Mouse (Mus musculus) lung, adult 18-20 months (tissue): Measurements from ENCODE around the gene Myo1b.

Experiments used
- DNase-seq, 2 experiments: peaks; one replicate each; pipeline ENCODE4 v3.0.0; 2022; ENCODE audit warnings: mixed read lengths in 2 of 2

Gene Myo1b

DNA sequence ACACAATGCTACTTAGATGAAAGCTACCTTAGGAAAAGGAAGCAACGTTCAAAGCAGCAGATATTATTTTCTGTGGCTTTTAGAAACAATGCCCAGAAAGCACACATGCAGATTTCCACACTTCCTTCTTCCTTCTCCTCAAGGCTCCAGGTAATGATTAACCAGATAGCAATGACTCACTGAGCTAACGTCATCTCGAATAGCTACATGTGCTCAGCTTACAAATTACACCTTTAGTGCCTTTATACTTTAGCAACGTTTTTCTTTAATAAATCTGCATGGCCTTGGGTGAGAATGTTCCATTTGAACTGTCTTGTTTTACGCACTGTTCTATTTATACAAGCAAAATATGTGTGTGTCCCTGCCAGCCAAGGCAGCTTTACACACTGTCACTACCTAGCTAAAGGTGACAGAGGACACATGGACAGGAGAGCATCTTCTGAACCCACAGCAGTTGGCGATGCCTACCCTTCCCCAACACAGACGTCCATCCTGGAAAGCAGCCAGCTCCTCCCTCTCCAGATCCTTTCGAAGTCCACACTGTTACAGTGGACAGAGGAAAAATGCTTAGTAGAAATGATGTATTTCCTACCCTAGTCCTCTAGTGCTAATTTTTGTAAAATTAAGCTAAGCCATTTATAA lies 66.2 kb downstream of the Myo1b start:
- peak in 1 of 2 experiments; percentile 67 for DNase-seq

DNA sequence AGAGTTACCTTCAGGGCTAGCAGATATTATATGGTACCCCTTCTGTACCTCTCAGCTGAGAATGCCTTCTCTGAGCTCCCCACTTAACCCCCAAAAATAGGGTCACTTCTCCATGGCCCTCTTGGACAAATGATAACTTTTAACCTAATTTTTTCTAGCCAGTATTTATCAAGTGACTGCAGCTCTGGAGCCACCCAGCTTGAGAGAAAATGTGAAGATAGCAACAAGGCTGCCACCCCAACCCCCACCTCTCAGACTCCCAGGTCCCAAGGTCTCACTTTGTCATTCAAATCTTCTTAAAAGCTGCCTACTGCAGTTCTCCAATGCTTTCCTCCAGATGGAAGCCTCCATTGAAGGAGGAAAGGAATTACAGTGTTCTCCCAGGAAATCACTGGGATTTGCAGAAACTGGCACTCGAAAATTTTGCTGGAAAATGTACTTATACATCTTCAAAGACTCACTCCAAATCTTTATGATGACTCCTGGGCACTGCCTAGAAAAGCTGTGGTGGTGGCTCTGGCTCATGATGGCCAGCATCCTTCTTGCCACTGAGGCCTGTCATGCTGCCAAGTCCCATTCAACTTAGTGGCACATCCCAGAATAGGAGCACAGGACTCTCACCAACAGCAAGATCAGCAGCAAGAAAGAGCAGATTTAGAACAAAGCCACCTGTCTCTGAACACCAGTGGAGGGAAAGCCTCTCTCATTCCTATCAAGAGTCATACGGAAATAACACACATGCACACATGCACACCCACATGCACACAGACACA lies 70.4 kb downstream of the Myo1b start:
- no peak for DNase-seq

DNA sequence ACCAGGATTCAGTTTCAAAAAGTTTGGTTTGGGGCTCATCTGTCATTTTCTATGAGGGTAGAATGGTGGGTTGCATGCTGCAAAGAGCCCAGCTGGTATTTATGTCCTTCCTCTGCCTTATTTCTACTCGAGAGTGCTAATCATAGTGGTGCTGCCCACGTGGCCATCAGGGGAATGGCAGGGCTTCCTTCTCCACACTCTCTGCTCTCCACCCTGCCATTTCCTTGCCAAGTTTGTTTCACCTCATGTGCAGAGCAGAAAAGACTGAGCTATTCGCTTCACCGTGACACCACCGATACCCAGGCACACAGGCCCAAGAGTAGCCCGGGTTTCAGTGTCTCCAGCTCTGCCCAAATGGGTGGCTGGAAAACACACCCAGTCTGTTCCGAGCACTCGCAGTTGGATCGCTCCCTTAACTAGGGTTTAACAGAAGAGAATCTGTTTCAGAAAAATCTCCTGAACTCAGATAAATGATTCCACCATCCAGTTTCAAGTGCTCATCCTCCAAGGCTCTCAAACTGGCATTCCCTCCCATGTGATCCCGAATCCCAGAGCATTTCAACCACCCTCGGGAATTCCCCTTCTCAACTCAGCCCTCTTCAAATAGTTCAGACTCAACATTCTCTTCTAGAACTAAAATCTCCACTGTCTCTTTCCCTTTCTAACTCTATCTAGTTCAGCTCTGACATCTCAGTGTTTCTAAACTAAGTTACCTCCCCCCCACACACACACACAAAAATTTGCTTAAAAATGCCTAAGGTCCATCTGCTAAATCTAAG lies 77.8 kb downstream of the Myo1b start:
- DNase-seq, result peak in 1 of 2 experiments; percentile 48

DNA sequence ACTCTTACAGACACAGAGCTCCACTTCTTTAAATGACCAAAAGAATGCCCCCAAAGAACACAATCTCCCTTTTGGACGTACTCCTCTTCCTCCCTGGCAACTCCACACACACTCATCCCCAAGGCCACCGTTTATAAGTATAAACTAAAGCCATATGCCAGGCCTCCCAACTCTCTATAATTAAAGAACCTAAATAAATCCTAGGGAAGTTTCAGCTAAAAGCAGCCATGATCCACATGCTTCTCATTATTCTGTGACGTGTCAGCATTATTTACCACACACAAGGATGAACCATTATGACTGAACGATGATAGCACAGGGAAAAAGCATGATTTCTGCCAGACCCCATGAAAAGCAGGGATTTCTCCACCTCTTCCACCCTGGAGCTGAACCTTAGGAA lies 78.6 kb downstream of the Myo1b start:
- no peak for DNase-seq

DNA sequence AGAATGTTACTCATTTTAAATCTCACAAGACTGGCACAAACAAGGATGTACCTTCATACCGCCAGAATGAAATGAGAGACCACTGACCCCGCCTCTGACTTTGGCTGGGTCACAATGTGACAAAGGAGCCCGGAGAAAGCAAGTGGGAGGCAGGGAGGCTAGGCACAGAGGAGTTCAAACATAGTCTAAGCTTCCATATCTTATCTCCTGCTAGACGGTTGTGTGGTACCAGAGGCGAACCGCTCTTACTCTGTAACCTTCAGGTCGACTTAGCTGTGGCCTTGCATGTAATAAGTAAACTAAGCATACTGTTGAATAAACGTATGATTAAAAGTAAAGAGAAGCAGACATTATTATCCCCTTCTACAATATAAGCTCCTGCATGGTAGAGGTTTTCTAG lies 80.1 kb downstream of the Myo1b start:
- no peak for DNase-seq

DNA sequence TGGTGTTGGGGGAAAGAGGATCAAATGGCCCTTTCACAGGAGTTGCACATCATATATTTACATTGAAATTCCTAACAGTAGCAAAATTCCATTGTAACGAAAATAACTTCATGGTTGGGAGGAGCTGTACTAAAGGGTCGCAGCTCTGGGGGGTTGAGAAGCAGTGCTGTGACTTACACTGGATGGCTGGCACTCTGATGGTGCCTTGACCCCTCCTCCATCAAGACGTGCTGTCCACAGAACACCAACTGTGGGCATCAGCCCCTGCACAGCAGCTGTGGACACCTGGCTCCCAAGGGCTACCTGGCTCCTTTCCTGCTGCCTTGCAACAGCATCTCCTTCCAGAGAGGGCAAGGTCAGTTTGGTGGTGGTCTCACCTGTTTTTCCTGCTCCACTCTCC lies 81.8 kb downstream of the Myo1b start:
- DNase-seq, result no peak

DNA sequence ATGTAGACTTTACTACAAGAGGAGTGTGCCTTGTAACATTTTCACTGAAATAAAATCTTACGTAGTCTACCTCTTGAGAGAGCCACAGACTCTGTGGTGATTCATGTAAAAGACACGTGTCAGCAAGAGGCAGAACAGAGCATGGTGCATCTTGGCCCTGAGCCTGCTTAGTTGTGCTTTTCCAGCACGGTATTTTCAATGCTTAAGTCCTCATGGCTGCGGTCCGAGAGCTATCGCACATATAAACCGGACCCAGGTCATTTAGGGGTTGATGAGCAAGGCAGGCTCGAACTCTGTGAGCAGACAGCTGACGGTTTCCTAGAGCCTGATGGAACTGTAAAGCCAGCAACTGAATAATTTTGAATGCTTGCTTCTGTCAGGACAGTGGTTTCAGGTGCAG lies 86.5 kb downstream of the Myo1b start:
- no peak for DNase-seq

DNA sequence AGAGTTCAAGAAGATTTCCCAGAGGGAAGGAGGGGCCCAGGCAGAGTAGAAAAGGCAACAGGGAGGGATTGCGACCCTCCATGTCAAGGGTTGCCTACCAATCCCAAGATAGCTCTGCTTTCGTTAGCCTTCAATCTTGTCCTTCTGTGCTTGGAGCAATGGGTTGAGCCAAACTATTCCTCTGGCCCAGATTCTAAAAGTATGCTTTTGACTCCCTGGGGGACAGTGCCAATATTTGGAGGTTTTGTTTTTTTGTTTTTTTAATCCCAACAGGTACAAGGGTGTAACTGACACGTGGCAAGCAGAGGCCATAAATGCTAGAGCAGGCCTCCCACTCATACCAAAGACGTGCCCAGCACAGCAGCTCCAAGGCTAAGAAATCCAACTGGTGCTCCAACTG lies 93.3 kb downstream of the Myo1b start:
- no peak for DNase-seq

DNA sequence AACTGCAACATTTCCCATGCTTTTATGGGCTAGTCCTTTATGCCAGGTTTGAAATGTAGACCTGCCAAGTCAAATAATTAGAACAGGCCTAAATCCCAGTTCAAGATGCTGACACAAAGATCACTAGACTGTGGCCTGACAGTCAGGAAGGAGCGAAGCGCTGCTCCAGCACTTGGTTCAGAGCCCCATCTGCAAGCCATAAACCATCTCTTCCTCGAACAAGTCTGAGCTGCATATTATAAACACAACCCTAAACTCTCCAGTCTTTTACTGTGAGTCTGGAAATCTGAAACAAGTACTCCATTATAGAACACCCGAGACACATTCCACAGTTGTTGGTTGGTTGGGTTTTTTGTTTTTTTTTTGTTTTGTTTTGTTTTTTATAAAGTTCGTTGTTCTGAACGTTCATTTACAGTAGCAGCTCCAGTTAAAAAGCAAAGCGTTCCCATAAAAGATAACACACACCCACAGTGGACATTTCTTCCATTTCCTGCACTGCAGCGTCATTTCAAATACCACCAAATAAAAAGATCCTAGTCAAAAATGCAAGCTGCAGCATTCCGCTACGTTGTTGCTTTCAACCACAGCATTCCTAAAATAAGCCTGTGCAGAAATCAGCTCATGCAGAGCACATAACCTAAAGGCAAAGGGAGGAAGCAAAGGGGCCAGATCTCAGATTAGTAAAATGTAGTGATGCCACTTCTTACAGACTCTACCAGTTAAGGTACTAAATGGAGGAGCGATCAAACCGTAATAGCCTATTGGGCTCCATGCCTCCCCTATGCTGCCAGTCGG lies 94.0 kb downstream of the Myo1b start:
- DNase-seq, result no peak

DNA sequence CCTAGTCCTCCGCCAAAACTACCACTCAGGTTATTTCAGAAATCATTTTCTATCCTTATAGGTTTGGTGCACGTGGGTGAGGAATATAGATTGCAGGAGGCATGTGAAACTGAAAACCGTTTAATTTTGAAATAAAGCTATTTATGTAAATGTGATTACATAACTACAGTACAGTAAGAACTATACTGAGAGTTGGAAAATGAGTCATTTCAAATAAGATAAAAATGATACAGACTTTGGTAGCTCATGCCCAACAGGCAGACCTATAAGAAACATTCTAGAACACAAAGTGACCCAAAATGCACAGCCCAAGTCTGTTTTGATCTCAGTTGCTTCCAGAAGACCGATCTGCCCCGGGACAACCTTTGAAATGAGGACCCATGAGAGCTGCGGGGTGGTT lies 95.4 kb downstream of the Myo1b start:
- DNase-seq, result no peak

DNA sequence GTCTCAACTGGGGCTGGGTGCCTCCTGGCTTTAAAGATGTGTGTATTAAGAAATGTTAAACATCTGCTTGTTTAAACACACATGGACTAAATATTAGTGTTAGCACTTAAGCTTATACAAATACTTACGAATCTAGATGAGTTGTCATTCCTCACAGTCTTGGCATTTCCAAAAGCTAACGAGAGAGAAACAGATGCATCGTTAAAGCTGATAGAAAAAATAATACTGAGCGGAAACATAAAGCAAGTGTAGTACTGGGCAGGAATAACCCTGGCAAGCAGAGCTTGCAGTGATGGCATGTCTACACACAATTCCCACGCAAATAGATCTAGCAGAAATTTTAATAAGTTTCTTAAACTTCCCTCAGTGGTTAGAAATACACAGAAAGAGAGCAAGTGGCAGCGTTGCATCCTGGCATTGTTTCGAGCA lies 95.8 kb downstream of the Myo1b start:
- DNase-seq, result no peak

DNA sequence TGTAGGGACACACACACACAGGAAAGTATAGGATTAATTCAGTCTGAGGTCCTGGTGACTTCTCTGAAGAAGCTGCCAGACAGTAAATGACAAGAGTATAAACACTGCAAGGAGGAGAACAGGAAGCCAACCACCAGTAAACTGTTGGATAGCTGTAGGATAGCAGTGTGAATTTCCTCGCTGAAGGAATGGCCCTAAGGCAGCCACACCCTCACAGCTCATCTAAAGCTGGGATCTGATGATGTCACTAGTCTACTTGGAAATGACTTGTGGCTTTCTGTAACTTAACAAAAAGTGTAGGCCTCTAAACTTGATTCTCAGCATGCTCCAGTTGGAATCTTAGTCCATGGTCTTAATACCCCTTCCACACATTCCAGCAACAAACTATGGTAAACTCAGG lies 100.2 kb downstream of the Myo1b start:
- DNase-seq, result no peak

DNA sequence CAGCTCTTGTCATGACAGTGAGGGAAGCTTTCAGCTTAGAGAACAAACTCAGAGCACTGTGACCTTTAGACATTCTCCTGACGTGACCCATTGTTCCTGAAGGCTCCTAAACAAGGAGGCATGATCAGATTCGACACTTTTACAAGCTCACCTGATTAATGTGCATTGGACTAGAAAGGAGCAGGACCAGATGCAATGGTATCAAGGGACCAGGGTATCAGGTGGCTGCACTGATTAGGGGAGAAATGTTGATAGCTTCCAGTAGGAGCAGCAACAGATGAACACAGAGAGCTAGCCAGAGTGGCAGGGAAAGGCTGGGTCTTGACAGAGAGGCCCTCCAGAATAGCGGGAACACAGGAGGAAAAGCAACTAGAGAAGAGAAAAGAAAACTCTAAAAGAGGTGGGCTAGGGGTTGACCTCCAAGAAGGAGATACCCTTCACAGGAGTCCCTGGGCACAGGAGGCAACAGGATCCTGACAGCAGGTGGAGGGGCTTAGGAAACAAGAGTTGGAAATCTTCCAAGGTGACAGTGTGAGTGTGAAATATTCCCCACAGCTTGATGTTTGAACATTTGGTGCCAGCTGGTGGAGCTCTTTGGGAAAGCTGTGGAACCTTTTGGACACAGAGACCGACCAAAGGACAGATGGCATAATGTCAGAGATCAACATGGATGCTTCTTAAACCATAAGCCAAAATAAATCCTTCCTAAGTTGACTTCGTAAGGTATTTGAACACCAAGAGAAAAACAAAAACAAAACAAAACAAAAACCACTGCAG lies 100.8 kb downstream of the Myo1b start:
- no peak for DNase-seq

DNA sequence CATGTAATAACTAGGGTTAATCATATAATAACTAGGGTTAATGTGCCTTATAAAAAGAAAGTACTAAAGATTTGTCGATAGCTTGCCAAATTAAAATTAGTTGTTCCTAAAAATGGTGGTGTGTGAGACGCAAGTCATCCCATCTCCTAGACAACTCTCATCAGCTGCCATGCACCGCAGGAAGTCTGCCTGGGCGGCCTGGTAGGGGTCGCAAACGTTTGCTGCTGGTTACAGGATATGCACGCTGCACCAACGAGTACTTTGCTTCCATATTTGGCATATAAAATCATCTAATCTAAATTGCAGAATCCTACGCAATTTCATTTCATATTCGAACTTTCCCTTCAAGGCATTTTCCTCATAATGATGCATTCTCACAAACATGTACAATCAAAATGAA lies 107.0 kb downstream of the Myo1b start:
- DNase-seq, result no peak

DNA sequence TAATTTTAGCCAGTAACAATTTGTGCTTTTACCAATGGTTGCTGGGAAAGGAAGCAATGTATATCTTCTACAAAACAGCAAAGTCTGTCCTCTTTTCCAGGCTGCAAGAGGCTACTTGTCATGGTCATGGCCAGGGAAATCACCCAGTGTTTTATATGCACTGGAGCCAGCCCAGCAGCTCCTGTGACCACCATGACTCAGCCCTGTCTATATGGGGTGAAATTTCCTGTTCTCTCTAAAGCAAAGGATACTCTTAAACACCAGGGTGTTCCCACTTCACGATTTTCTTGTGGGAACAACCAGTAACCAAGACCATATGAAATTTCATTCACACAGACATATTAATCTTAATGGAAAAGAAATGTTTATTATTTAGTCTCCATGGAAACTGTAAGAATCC lies 107.6 kb downstream of the Myo1b start:
- DNase-seq, result no peak

DNA sequence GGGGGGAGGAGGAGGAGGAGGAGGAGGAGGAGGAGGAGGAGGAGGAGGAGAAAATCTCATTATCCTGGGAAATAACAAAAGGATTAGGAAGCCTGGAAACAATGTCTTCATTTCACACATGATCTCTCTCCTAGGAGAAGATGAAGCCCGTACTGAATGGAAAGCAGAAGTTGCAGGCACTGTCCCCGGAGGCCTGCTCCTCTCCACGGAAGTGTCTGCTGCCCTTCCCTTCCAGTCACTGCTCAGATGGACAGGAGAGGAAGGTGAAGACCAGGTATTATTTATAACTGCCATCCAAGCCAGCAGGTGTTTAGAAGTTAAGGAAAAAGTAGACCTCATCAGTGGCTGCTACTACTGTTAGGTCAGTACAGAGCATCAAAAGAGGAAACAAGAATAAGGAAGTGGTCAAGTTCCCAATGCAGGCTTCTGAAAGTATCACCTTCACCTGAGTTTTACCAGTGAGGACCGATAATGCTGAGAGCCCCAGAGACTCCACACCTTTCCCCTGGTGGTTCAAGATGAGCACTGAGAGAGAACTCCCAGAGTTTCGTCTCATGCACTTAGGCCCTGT lies 110.7 kb downstream of the Myo1b start:
- no peak for DNase-seq

DNA sequence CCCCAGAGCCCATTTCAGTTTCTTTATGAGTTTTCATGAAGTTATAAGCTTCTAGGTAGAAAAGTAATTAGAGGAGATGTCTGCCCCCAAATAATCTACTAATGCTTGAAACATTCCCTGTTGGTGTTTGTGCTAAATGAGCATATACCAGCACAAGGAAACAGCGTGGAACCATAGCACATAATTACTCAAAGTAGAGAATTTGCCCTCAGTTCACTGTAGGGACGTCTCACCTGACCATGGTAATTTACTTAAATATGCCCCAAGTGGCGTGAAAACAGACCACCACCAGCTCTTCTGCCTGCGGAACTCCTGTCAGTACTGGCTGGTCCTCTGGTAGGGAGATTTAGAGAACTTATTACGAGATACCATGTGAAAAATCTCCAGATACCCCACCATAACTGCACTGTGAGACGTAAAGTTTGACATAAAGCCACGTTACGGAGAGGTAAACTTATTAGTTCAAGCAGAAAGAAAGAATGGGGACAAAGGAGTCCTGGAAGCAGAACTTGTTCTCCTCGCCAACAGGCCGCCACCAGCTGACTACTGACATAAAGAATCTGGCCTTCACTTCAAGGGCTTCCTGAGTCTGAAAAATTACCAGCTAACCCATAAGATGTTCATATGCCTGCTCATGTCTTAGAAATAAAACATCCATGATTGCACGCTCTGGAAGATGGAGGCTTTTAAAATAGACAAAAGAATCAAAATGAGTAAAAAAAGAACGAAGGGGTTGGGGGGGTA lies 111.4 kb downstream of the Myo1b start:
- no peak for DNase-seq

DNA sequence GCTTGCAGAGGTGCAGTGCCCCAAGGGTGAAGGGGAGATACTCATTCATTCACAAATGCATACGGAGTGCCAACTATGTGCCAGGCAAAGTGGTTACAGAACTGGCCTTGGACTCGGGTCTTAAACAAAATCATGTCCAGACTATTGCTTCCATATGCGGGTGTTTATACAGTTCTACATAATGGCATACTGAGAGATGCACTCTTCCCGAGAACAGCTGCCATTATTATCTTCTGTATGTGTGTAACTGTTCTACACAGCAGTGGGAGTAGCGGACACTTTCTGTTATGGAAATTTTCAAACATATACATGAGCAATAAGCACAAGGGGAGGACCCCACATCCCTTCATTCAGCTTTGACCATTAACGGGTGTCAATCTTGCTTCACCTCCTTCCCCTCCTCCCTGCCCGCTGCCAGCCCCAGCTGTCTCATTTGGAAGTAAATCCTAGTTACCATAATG lies 117.8 kb downstream of the Myo1b start:
- DNase-seq, result no peak

DNA sequence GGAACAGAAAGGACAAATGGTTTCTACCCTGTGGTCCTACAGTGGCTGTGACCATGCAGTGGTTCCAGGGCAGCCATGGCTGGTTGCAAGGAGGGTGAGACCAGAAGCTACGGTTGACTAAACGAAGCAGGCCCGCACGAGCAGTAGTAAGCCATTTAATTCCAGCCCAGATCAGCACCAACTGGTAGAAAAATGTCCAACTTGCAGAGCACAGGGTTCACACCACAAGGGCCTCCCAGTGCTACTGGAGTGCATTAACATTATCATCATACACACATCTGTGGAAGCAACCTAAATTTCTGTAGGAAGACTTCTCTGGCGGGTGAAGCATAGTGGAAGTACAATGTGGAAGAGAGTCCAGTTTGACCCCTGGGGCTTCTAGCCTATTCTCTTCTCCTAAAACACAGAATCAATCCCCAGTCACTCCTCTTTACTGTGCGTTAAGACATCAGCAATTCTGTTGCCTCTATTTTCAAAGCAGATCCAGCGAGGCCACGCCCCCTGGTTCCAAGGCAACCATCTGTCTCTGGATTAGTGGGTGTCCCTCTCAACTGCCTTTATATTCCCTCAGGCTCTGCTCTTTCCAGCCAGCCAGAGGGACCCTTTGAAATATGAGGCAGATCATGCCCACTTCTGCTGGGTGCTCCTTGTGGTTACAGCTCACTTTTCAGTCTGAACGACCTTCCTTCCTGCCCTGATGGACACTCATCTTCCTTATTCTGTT lies 120.1 kb downstream of the Myo1b start:
- DNase-seq, result no peak

DNA sequence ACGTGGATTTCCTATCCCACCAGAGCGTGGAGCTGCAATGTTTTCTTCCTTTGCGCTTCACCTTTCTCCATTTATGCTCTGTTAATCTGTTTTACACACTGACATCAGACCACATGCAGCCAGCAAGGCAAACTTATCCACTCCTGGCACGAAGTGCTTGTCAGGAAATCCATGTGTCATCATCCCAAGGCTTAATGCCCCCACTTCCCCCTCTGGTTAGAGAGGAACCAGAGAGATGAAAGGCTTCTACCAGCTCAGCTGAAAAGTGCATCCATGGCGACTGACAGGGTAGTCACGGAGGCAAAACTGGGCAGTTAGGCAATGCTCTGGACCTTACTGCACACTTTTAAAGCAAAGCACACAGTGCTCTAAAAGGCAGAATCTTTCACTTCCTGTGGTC lies 126.6 kb downstream of the Myo1b start:
- DNase-seq, result peak in 1 of 2 experiments; percentile 13
